Mouse (Mus musculus) pancreas, adult 10 weeks (tissue): ENCODE measurements around the gene Dhh. TPM values are rescaled to one million over a fixed set of nuclear protein-coding genes. Genes with fewer than 3 reads are reported as not detected.

Experiments
- polyA plus RNA-seq: library from polyadenylated mRNA; stranded (reverse); fragments of 350-450 nt; fragmentation: Illumina TruSeq; extraction: RNeasy Lipid Tissue Mini Kit (QIAGEN cat#74804); gene quantifications from one replicate; pipeline ENCODE4 v1.2.3, GENCODE M21; 2015; ENCODE audit warnings: low read depth, low replicate concordance; ENCODE audit not compliant: insufficient read depth

Dhh gene
- 0.87 TPM for polyA plus RNA-seq

GRCm38 (mm10) chr15:98897928-98898800 lies at the start of gene Dhh:
Gene Dhh, minus strand, starts transcription at chr15:98898540.

GRCm38 (mm10) chr15:98934217-98934839 lies 36.0 kb upstream of the Dhh start, which contains the start of gene Tuba1b:
Gene Tuba1b, minus strand, starts transcription at chr15:98934565.

GRCm38 (mm10) chr15:98917538-98918498 lies 19.5 kb upstream of the Dhh start, which contains the start of gene Lmbr1l:
Gene Lmbr1l, minus strand, starts transcription at chr15:98918231.

GRCm38 (mm10) chr15:98893940-98894745 lies 4.2 kb downstream of the Dhh start, which contains the start of gene Rhebl1:
Gene Rhebl1, minus strand, starts transcription at chr15:98894540.

GRCm38 (mm10) chr15:98871070-98871915 lies 27.0 kb downstream of the Dhh start, which contains the start of gene Kmt2d:
Gene Kmt2d, minus strand, starts transcription at chr15:98871204.

Other genes starting within 250 kb of the Dhh start
- gene Ddx23, start 235.6 kb downstream of the Dhh start, polyA plus RNA-seq = 15.6 TPM
- 1.2 TPM for gene Rnd1, start 221.1 kb downstream of the Dhh start, polyA plus RNA-seq
- not detected for gene Ccdc65, start 190.3 kb downstream of the Dhh start, polyA plus RNA-seq
- 174 TPM for gene Fkbp11, start 170.3 kb downstream of the Dhh start, polyA plus RNA-seq
- 12.4 TPM for gene Arf3, start 135.3 kb downstream of the Dhh start, polyA plus RNA-seq
- 0.39 TPM for gene Wnt10b, start 120.4 kb downstream of the Dhh start, polyA plus RNA-seq
- not detected for gene Wnt1, start 108.7 kb downstream of the Dhh start, polyA plus RNA-seq
- gene Ddn, start 89.0 kb downstream of the Dhh start, polyA plus RNA-seq = not detected
- gene Prkag1, start 67.0 kb downstream of the Dhh start, polyA plus RNA-seq = 11.2 TPM
- 12.0 TPM for gene Kmt2d, start 27.3 kb downstream of the Dhh start, polyA plus RNA-seq
- gene Rhebl1, start 4.0 kb downstream of the Dhh start, polyA plus RNA-seq = 0.92 TPM
- gene Lmbr1l, start 19.7 kb upstream of the Dhh start, polyA plus RNA-seq = 9.3 TPM
- 83.4 TPM for gene Tuba1b, start 36.0 kb upstream of the Dhh start, polyA plus RNA-seq
- gene Gm49450, start 55.0 kb upstream of the Dhh start, polyA plus RNA-seq = not detected
- 66.0 TPM for gene Tuba1a, start 55.2 kb upstream of the Dhh start, polyA plus RNA-seq
- gene Tuba1c, start 131.4 kb upstream of the Dhh start, polyA plus RNA-seq = 14.2 TPM
- 3.3 TPM for gene Prph, start 156.6 kb upstream of the Dhh start, polyA plus RNA-seq
- 0.35 TPM for gene Troap, start 176.0 kb upstream of the Dhh start, polyA plus RNA-seq
- not detected for gene C1ql4, start 189.3 kb upstream of the Dhh start, polyA plus RNA-seq
- gene Dnajc22, start 194.6 kb upstream of the Dhh start, polyA plus RNA-seq = 0.72 TPM
- 1.5 TPM for gene Spats2, start 227.4 kb upstream of the Dhh start, polyA plus RNA-seq